Mouse (Mus musculus) layer of hippocampus, adult 9-11 months (tissue): ENCODE data around the gene Slc17a7.
A peak's percentile ranks its signal among the peaks of the same experiment; 100 is the strongest.
"Not testable (repeated sequence)": the region's sequence is repeated elsewhere in the genome, so short reads cannot be mapped to it uniquely, and the experiment has no call there.

ENCODE experiments used
- DNase-seq: peaks from one replicate; pipeline ENCODE4 v3.0.0; 2022

Gene Slc17a7

DNA sequence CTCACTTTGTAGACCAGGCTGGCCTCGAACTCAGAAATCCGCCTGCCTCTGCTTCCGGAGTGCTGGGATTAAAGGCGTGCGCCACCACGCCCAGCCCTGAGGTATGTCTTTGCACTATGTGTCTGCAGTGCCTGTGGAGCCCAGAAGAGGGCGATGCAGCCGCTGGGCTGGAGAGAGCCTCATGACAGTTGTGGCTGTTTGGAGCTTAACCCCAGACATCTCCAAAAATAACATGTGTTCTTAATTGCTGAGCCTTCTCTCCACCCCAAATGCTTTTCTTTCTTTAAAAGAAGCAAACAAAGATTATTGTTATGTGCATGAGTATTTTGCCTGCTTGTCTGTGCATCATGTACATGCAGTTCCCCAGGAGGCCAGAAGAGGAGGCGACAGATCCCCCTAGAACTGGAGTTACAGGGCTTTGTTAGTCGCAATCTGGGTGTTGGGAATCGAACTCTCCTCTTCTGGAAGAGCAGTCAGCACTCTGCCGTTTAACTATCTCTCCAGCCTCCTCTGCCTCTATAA, 8.7 kb upstream of the Slc17a7 start:
- peak; percentile 66 for DNase-seq

DNA sequence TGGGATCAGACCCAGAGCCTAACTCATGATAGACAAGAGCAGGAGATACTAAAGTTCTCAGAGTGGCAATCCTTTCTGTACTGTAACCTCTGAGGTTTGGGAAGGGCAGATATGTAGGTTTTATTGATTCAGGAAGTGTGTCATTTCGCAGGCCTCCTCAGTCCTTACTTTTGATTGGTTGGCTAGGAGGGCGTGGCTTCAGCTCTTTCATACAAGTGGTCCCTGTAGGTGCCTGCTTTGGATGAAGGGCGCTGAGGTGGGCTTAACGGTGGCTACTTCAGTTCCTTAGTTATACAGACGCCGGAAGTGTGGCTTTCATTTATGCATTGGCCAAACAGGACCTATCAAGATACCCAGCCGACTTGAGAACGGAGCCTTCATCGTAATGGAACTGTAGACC, 8.2 kb upstream of the Slc17a7 start:
- DNase-seq, result no peak

DNA sequence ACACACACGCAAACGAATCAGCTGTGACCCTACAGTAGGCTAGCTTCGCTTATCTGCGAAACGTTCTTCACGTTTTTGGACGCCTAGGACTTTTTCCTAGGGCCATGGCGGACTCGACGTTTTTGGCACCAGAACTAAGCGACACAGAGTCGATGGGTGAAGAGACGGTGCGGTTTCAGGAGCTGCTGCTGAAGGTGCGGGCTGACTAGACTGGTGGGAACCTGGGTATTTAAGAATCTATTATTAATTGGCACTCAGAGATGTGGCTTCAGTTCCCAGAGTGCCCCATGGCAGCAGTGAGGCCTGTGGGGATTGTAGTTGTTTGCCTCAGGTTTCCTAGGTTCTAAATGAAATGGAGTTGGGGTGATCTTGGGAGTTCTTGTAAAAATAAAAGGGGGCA, 7.5 kb upstream of the Slc17a7 start:
- no peak for DNase-seq

DNA sequence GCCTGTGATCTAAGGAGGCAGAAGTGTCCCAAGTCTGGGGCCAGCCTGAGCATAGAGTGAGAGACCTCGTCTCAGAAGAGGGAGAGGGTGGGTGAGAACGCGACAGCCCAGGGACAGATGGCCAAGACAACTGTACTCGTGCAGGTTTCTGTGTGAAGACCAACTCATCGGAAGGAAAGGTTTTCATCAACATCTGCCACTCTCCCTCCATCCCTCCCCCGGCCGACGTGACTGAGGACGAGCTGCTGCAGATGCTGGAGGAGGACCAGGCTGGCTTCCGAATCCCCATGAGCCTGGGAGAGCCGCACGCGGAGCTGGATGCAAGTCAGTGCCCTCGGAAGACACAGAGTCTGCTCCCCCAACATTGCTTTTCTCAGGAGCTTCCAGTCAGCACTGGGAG, 6.3 kb upstream of the Slc17a7 start:
- DNase-seq, result no peak

DNA sequence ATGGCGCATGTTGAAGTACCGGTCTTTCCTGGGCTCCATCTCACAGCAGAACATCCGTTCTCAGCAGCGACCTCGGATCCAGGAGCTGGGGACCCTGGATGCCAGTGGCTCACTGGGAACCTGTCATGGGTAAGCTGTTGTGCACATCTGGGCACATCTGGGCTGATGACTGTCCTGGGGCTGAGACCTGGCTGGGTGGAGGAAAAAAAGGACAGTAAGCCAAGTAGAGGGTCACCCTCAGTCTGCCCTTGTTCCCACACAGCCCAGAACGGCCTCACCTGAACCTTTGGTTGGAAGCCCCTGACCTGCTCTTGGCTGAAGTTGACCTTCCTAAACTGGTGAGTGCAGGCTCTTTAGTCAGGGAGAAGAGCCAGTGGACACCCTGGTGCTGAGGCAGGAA, 4.8 kb upstream of the Slc17a7 start:
- DNase-seq, result no peak

DNA sequence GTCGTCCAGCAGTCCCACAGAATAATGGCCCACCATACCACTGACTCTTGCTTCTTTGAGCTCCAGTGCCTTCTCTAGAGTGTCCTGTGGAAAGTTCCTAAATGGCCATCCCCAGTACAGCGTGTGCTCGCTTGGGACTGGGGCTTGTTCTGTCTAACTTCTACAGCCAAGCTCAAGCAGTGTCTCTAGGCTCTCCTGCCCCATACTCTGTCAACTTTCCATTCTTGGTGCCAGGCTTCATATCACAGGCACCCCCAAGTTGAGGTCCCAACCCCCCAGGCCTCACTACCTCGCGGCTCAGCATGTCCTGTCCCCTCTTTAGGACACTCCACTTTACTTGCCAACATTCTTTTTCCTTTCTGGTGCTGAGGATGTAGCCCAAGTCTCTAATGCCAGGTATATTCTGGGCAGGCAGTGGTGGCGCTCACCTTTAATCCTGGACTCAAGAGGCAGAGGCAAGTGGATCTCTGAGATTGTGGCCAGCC, 3.4 kb upstream of the Slc17a7 start:
- no peak for DNase-seq

DNA sequence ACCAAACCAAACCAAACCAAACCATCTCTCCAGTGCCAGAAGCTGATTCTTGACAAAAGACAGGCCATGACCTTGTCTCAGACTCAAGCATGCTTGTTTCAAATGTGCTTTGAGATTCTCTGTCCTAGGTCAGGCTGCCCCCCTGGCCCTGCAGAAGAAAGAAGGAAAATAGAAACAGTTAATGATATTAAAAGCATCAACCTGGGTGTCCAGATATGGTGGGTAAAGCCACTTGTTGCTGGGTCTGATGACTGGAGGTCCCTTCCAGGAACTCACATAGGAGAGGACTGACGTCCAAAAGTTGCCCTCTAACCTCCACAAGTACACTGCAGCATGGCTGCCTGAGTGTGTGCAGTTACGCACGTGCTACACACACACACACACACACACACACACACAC, 2.9 kb upstream of the Slc17a7 start:
- no peak for DNase-seq

DNA sequence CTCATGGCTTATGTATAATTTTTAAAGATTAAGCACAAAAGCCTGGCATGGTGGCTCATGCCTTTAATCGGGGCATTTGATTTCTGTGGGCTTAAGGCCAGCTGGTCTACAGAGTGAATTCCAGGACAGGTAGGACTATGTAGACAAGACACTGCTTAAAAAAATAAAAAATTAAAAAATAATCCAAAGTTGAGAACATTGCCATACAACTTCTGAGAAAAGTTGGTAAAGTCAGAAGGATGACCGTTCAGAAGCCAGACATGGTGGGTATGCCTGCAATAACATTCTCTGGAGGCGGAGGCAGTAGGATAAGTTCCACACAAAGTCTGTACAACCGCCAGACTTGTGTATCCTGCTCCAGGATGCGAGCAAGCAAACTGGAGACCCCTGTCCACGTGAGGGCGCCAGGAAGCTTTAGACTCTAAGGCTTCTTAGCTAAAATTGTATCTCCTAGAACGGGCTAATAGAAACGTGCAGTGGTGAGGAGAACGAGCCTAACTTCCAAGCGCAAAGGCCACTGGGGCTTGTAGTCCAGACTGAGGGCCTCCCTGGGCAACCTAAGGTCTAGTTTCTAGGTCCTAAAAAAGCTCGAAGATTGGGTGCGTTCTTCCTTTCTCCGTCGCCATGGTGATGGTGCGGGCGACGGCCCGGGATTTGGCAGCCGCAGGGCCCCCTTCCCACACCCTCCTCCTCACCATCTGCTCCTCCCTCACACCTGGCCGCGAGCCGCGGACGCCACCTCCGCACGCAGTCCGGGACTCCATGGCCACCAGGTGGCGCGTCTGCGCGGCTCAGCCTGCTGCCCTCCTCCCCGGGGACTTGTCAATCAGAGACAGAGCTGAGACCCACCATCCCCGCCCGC, 1.9 kb upstream of the Slc17a7 start:
- peak; percentile 95 for DNase-seq

DNA sequence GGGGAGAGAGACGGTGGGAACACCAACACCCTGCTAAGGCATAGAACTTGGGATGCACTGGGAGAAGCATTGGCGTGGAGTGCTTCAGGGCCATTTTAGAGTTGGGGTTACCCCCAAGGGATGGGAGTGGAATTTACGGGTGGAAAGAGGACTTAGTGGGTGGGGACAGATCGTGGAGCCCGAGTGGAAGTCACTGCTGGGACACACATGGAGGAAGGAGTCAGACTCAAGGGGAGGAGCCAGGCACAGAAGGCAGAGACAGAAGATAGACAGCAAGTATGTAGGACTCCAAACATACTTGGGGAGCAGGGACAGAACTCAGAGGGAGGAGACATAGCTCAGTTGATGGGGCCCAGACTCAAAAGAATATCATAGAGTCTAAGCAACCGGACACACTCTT, 1.2 kb upstream of the Slc17a7 start:
- DNase-seq, result peak; percentile 57

DNA sequence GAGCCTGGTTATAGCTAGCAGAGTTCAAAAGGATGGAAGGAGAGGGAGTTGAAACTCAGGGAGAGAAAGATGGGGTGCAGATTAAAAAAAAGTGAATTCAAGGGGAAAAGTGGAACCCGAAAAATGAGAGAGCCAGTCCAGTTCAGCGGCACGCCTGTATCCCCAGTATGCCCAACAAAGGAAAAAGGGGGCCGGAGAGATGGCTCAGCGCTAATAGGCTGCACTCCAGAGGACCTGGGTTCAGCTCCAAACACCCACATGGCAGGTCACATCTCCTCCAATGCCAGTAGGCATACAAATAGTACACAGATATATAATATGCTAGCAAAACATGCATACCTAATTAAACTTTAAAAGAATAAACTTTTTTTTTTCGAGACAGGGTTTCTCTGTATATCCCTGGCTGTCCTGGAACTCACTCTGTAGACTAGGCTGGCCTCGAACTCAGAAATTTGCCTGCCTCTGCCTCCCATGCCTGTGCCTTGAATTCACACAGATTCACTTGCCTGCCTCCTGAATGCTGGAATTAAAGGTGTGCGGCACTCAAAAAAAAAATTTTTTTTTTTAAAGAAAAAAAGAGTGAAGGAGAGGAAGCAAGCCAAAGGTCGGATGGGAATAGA, 643 bp upstream of the Slc17a7 start:
- no peak for DNase-seq

DNA sequence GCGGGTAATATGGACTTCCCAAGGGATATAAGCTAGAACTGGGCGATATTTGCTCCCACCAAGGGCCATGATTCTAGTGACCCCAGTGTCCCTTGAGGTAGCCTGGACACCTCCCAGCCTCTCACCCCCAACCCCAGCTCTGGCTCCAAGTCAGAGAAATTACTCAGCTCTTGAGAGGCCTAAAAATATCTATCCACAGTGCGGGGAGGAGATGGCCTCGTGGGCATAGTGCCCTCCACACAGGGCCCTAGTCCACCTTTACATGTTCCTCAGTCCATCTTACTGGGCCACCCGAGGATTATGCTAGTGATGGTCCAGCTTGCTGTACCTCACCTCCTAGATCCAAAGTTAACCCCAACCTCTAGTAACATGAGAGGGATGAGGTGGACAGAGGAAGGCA, 1.1 kb downstream of the Slc17a7 start:
- DNase-seq, result no peak

DNA sequence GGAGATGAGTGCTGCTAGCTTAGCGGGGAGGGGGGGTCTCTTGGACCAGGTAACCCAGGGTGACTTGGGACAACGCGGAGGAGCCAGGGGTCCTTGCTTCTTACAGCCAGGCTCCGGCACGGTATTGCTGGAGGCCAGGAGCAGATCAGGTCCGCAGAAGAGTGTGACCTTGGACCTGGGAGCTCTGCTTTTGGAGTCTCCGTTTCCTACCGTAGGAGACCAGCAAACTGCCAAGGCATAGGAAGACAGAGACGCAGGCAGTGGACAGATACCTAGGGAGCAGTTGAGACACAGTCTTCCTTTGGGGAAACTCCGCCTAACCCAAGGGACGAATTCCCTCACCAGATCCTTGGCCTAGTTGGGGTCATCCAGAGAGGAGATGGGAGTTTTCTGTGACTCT, 2.0 kb downstream of the Slc17a7 start:
- DNase-seq, result no peak

DNA sequence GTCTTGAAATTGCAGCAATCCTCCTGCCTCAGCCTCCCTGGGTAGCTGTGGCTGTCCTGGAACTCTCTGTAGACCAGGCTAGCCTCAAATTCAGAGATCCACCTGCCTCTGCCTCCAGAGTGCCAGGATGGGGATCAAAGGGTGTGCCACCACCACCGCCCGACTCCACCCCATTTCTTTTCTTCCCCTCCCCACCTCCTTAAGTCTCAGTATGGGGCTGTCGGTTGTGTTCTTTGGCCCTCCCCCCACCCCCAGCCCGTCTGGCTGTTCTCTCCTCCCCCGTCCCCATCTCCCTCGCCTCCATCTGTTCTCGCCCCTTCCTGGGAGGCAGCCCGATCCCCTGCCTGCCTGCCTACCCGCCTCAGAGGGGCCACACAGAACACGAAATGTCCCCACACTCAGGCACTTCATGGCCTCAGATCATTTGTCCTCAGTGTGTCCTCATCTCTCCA, 3.2 kb downstream of the Slc17a7 start:
- peak; percentile 75 for DNase-seq

DNA sequence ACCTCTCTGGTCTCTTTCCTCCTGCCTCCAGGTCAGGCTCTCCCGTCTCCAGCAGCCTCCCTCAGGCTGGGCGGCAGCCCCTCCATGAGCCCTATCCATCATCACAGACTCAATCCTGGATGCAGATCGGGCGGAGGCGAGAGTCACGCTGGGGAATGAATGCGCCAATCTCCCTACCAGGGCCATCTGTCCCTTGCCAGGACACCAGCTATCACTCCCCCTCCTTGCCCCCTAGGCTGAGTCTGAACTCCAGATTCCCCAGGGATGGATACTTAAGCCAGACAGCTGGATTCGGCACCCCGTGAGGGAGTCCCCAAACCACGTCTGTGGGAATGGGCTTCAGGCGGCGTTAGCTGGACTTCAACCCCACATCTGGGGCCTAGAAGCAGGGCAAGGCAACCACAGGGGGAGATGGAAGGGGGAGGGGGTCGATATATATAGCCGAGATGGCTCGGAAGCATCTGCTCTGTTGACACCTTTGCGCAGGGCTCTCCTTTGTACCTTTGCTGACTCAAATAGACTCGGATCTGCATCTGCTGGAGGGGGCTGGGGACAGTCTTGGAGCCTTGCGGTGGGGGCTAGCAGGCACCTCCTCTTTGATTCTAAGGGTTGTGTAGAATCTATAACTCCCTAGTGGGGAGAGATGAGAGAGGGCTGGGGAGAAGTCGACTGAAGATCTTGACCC, 4.2 kb downstream of the Slc17a7 start:
- DNase-seq, result peak; percentile 81

DNA sequence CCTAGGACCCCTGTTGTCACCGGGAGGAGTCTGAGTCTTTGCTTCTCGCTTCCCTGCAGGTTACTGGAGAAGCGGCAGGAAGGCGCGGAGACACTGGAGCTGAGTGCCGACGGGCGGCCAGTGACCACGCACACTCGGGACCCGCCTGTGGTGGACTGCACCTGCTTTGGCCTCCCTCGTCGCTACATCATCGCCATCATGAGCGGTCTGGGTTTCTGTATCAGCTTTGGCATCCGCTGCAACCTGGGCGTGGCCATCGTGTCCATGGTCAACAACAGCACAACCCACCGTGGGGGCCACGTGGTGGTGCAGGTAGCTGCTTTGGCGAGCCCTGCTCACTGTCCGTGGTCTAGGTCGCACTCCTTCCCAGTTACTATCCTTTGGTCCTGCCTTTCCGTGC, 4.9 kb downstream of the Slc17a7 start:
- DNase-seq, result no peak

DNA sequence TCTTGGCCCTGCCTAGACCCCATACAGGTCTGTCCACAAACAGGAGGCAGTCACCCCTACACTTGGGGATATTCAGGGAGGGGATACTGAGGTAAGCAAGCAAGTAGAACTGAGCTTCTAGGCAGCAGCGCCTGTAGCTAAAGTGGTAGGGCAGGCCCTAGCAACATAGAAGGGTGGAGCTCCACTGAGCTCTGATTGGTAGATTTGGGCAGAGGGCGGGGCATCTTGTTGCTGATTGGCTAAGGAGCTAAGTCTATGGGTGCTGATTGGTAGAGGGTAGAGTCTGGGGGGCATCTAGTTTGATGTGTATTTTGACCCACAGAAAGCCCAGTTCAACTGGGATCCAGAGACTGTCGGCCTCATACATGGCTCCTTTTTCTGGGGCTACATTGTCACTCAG, 5.7 kb downstream of the Slc17a7 start:
- peak; percentile 83 for DNase-seq

DNA sequence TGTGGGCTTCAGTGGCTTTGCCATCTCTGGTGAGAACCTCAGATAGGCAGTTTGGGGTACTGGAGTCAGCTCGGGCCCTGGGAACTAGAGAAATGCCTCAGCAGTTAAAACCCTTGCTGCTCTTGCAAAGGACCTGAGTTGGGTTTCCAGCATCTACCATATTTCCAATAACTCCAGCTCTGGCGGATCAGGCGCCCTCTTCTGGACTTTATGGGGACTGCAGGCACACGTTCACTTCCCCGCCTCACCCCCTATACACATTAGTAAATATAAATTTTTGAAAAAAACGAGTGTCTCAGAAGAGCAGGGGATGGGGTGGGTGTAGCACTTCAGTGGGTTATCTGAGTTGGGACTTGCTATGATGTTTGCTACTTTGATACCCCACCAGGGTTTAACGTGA, 9.2 kb downstream of the Slc17a7 start:
- DNase-seq, result no peak

DNA sequence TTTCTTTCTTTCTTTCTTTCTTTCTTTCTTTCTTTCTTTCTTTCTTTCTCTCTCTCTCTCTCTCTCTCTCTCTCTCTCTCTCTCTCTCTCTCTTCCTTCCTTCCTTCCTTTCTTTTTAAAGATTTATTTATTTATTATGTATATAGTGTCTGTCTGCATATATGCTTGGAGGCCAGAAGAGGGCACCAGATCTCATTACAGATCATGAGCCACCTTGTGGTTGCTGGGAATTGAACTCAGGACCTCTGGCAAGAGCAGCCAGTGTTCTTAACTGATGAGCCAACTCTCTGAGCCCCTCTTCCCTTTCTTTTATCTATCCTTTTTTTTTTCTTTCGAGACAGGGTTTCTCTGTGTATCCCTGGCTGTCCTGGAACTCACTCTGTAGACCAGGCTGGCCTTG, 10.0 kb downstream of the Slc17a7 start:
- not testable (repeated sequence) for DNase-seq

DNA sequence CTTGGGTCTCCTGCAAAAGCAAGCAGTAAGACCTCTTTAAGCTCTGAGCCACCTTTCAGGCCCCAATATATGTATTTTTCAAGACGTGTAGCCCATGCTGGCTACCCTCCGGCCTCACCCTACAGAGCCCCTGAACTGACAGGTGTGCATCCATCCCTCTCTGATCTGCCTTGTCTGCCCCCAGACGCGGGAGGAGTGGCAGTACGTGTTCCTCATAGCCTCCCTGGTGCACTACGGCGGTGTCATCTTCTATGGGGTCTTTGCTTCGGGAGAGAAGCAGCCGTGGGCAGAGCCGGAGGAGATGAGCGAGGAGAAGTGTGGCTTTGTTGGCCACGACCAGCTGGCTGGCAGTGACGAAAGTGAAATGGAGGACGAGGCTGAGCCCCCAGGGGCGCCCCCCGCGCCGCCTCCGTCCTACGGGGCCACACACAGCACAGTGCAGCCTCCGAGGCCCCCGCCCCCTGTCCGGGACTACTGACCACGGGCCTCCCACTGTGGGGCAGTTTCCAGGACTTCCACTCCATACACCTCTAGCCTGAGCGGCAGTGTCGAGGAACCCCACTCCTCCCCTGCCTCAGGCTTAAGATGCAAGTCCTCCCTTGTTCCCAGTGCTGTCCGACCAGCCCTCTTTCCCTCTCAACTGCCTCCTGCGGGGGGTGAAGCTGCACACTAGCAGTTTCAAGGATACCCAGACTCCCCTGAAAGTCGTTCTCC, 11.0 kb downstream of the Slc17a7 start:
- no peak for DNase-seq

DNA sequence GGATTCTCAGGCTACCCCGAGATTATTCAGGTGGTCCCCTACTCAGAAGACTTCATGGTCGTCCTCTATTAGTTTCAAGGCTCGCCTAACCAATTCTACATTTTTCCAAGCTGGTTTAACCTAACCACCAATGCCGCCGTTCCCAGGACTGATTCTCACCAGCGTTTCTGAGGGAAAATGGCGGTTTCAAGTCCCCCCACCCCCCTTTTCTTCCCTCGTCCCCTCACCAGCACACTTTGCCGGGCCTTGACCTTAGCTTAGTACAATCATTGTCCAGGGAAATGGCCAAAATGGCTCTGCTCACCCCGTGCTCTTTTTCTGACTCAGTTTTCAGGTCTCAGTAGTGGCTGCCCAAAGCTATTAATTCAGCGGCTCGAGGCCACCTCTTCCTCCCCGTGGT, 11.6 kb downstream of the Slc17a7 start:
- DNase-seq, result no peak

DNA sequence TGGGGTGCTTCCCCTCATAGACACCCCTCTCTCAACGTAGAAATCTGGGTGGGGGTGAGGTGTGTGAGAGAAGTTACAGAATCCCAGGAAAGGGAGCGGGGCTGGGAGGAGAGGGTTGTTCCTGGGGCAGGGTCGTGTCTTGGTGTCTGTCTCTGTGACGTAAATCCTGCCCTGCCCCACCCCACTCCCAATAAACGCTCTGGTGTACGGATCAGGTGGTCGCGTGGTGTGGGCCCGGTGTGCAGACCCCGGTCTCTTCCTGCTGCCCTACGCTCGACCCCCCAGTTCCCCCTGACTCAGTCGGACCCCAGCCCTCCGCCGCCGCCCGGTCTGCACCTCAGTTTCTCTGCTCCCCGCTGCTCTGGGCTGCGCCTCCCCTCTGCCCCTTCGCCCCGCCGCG, 12.2 kb downstream of the Slc17a7 start:
- DNase-seq, result no peak

DNA sequence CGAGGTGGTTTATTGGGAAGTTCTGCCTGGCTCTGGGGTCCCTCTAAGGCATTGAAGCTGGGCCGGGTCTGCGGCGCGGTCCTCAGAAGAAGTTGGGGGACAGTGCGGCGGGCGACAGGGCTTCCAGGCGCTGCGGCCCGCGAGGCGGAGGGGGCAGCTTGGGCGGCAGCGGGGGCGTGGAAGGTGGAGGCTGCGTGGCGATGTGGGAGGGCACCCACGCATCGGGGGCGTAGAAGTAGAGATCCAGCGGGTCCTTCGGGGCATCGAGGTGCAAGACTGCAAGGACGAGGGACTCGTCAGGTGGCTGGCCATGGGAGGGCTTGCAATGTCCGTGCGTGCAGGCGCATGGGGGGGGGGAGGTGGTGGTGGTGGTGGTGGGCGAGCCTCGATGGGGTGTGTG, 12.6 kb downstream of the Slc17a7 start:
- DNase-seq, result no peak

DNA sequence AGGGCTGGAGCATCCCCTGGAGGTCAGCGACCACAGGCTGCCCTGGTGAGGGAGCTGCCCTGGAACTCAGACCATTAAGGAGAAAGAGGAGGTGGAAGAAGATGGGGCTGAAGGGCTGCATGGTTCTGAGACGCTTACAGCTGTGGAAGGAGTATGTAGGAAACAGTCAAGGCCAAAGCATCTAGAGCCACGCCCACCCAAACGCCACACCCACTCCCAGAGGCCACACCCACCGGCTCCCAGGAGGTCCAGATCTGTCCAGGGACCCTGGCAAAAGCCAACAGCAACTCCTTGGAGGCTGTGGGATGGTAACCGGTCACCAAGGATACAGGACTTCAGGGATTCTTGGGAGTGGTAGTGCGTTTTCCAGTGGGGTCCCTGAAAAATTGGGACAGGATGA, 14.8 kb downstream of the Slc17a7 start:
- DNase-seq, result no peak
